Mouse (Mus musculus) cerebellum, adult 11-12 months (tissue): Measurements from ENCODE around the gene Acpp.

Source experiments
- DNase-seq: peaks from one replicate; pipeline ENCODE4 v3.0.0; 2022

Gene Acpp

GRCm38 (mm10) chr9:104247307-104247987, 90.1 kb downstream of the Acpp start:
- DNase-seq = no peak

GRCm38 (mm10) chr9:104243799-104244466, 93.6 kb downstream of the Acpp start:
- DNase-seq = no peak

- no peak for DNase-seq
Measured at GRCm38 (mm10) chr9:104240146-104240545, 97.4 kb downstream of the Acpp start.

GRCm38 (mm10) chr9:104239076-104239475, 98.5 kb downstream of the Acpp start:
- no peak for DNase-seq
